Mouse (Mus musculus) CD4-positive, CD25-positive, alpha-beta regulatory T cell, adult 4 months (primary cell): ENCODE data around the gene Anp32e. TPM values are rescaled to one million over a fixed set of nuclear protein-coding genes. Genes with fewer than 3 reads are reported as not detected.

Source experiments
- polyA plus RNA-seq, 2 experiments: library from polyadenylated mRNA; unstranded; fragments of 100-300 nt; shearing (Covaris generic); gene quantifications; one replicate each; pipeline ENCODE4 v1.2.1; 2017

Anp32e gene
- polyA plus RNA-seq, 2 experiments from 2014 or later = 162 to 241 TPM

Other genes starting within 250 kb of the Anp32e start
- gene Adamtsl4, start 241.3 kb upstream of the Anp32e start, polyA plus RNA-seq = 1 to 10 TPM; 2.3 to 5.2 TPM
- gene Ecm1, start 189.7 kb upstream of the Anp32e start, polyA plus RNA-seq = 100 to 1,000 TPM; 203 to 284 TPM
- gene Tars2, start 169.0 kb upstream of the Anp32e start, polyA plus RNA-seq = 100 to 1,000 TPM in 1 of 2 experiments, 10 to 100 TPM in 1; 88.1 to 108 TPM
- gene Rprd2, start 110.4 kb upstream of the Anp32e start, polyA plus RNA-seq = 10 to 100 TPM; 26.8 to 29.4 TPM
- gene Prpf3, start 73.4 kb upstream of the Anp32e start, polyA plus RNA-seq = 10 to 100 TPM; 49.1 to 56.5 TPM
- 100 to 1,000 TPM; 296 to 307 TPM for gene Mrps21, start 57.7 kb upstream of the Anp32e start, polyA plus RNA-seq
- 1 to 10 TPM; 9.1 to 9.7 TPM for gene Ciart, start 47.0 kb upstream of the Anp32e start, polyA plus RNA-seq
- 1 to 10 TPM; 1.0 to 3.3 TPM for gene BC028528, start 37.2 kb upstream of the Anp32e start, polyA plus RNA-seq
- gene Aph1a, start 35.3 kb upstream of the Anp32e start, polyA plus RNA-seq = 10 to 100 TPM; 14.8 to 19.9 TPM
- under 1 TPM in 1 of 2 experiments, not detected in 1; 0.39 TPM for gene Car14, start 24.6 kb upstream of the Anp32e start, polyA plus RNA-seq
- 10 to 100 TPM in 1 of 2 experiments, 1 to 10 TPM in 1; 9.8 to 10.1 TPM for gene Plekho1, start 66.8 kb downstream of the Anp32e start, polyA plus RNA-seq
- 10 to 100 TPM; 22.2 to 24.3 TPM for gene Vps45, start 129.2 kb downstream of the Anp32e start, polyA plus RNA-seq
- gene Otud7b, start 175.3 kb downstream of the Anp32e start, polyA plus RNA-seq = 10 to 100 TPM in 1 of 2 experiments, 1 to 10 TPM in 1; 9.1 to 13.3 TPM
- gene Mtmr11, start 232.8 kb downstream of the Anp32e start, polyA plus RNA-seq = 1 to 10 TPM; 2.3 to 2.4 TPM
- 10 to 100 TPM; 53.4 to 58.5 TPM for gene Sf3b4, start 243.1 kb downstream of the Anp32e start, polyA plus RNA-seq